ENCODE assay signal across 9 mouse cellular contexts in the genomic region with DNA sequence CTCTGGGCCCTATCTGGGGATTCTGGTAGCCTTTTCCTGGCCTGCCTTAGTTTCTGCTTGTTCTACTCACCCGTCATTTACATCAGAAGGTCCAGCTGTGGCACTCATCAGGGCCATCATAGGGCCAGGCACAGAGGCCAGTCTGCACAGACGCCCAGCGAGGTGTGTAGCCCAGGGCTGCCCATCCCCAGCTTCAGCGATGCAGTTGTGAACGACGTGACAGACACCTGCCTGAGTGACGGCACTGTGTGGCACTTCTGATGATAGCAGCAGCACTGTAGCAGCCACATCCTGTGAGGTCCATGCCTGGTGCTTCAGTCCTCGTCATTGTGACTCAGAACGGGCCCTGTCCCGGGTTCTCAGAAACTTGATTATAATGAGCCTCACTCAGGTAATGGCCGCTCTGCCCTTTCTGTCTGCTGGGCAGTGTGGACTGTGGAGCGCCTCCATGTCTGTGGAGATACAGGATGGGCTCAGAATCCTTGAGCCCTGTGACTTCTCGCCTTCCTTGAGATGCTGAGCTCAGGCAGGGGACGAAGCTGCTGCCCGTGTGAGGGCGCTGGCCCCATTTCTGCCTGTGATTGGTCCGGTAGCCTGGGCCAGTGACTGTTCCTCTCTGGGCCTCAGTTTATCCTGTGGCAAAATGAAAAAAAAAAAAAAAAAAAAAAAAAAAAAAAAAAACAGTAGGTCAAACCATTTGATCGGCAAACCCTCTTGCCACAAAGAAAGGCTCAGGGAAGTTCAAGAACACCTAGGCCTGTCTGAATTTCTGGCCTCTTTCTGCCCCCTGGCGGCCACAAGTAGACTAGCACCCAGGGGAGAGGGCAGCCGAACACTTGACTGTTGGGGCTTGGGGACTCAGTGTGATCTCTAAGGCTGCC. TPM values are rescaled to one million over a fixed set of nuclear protein-coding genes. Genes with fewer than 3 reads are reported as not detected.
DNase-seq lines count a peak whose midpoint lies in the region; ATAC-seq and TF ChIP-seq lines count a peak whose summit lies in the region.
"Had no signal": no experiment of that assay in that cellular context is flagged by ENCODE, and none has a peak within 500 bp of the region (broad histone marks: within the 10 kb centered on the region; RNA-seq: fewer than 3 reads in every experiment).

No protein-coding gene starts in this region.

- no peaks in the 10 kb centered on the region for H3K36me3 ChIP-seq in heart, embryonic 10.5 days
- H3K36me3 ChIP-seq in kidney, embryonic 15.5 days: no peaks in the 10 kb centered on the region
- H3K36me3 ChIP-seq: heart, embryonic 13.5 days had no signal

- no peak for TF ChIP-seq POLR2A in lung, adult 2 months (IDR thresholded peaks at IDR 0.05; ENCODE audit: borderline replicate concordance, extremely low read depth, low read depth, low read length)

- TF ChIP-seq CTCF in lung, adult 2 months (IDR thresholded peaks at IDR 0.05; ENCODE audit: insufficient read depth, low read length): peak; percentile 84

- no peak overlapping the region for H3K4me3 ChIP-seq in heart, embryonic 10.5 days
- no peak overlapping the region for H3K4me3 ChIP-seq in kidney, embryonic 15.5 days (replicated peaks)
- no peak overlapping the region for H3K4me3 ChIP-seq in lung, adult 2 months (replicated peaks; ENCODE audit: extremely low read depth, low read depth, low read length)
- H3K4me3 ChIP-seq: heart, embryonic 13.5 days had no signal

- no peaks in the 10 kb centered on the region for H3K9me3 ChIP-seq in heart, embryonic 10.5 days
- no peaks in the 10 kb centered on the region for H3K9me3 ChIP-seq in kidney, embryonic 15.5 days (replicated peaks)
- H3K9me3 ChIP-seq: heart, embryonic 13.5 days had no signal

- no peak overlapping the region for H3K27ac ChIP-seq in heart, embryonic 10.5 days
- H3K27ac ChIP-seq in kidney, embryonic 15.5 days: no peak overlapping the region
- H3K27ac ChIP-seq: heart, embryonic 13.5 days had no signal

- no peak overlapping the region for H3K9ac ChIP-seq in kidney, embryonic 15.5 days
- H3K9ac ChIP-seq: heart, embryonic 13.5 days had no signal

- H3K27me3 ChIP-seq in heart, embryonic 10.5 days (ENCODE audit: insufficient read depth, poor library complexity, severe bottlenecking): peaks cover 17% of the 10 kb centered on the region
- no peaks in the 10 kb centered on the region for H3K27me3 ChIP-seq in kidney, embryonic 15.5 days

- peak; percentile 79 for DNase-seq in adrenal gland, postnatal 14 days
- peak; percentile 52 for DNase-seq in embryo, embryonic 9.5 days (ENCODE audit: extremely low spot score)
- DNase-seq in heart, embryonic 10.5 days (ENCODE audit: low spot score): peak; percentile 85
- DNase-seq in lung, adult 2 months: peak; percentile 59
- peak; percentile 20 to 68 for DNase-seq in thymus, postnatal 10 days (ENCODE audit: low spot score in 2 of 2)

- H3K4me1 ChIP-seq in heart, embryonic 10.5 days: no peaks in the 10 kb centered on the region
- no peaks in the 10 kb centered on the region for H3K4me1 ChIP-seq in kidney, embryonic 15.5 days
- no peaks in the 10 kb centered on the region for H3K4me1 ChIP-seq in lung, adult 2 months (ENCODE audit: control insufficient read depth, insufficient read depth, low read length)
- H3K4me1 ChIP-seq: heart, embryonic 13.5 days had no signal

- ATAC-seq in CD4-positive, CD25-positive, alpha-beta regulatory T cell, adult 4 months: peak; percentile 89
- ATAC-seq in kidney, embryonic 15.5 days (replicated peaks; ENCODE audit: low FRiP score): peak; percentile 64; the same call in 1 of the 2 replicates
- ATAC-seq in neutrophil, adult 5-6 weeks (ENCODE audit: extremely low read depth, insufficient number of reproducible peaks, low FRiP score, poor library complexity, severe bottlenecking): peak; percentile 86

- 64% methylated on average over 20 of the region's 20 CpGs for WGBS in heart, embryonic 10.5 days
- WGBS in kidney, embryonic 15.5 days: 74% methylated on average over 20 of the region's 20 CpGs
- WGBS in lung, adult 2 months: 75% methylated on average over 20 of the region's 20 CpGs

- no peak overlapping the region for H3K4me2 ChIP-seq in kidney, embryonic 15.5 days
- H3K4me2 ChIP-seq: heart, embryonic 13.5 days had no signal

RNA-seq across cellular contexts. Expression of gene Bmp8b, which starts 22.4 kb away (rescaled TPM):
- polyA plus RNA-seq in CD4-positive, CD25-positive, alpha-beta regulatory T cell, adult 4 months (2017; shearing (Covaris generic)): under 1 TPM in 1 of 2 experiments, not detected in 1; 0.28 TPM
- not detected in 2 replicates for total RNA-seq in adrenal gland, postnatal 14 days (2021)
- polyA plus RNA-seq in heart, embryonic 10.5 days (2016; fragmentation: Nextera tagmentation; extraction: Ambion mirVana): 0.18 and 0.84 TPM in 2 replicates
- 0.33 and 0.49 TPM in 2 replicates for polyA plus RNA-seq in kidney, embryonic 15.5 days (2015; fragmentation: Nextera tagmentation; extraction: Ambion mirVana)
- 0.06 and 0.07 TPM in 2 replicates for polyA plus RNA-seq in lung, adult 2 months (2012; rRNA removed)
- total RNA-seq in neutrophil, adult 5-6 weeks (2017): not detected in 2 replicates

RNA-seq across cellular contexts. Expression of gene Oxct2b, which starts 33.5 kb away (rescaled TPM):
- not detected for polyA plus RNA-seq in CD4-positive, CD25-positive, alpha-beta regulatory T cell, adult 4 months (2017; shearing (Covaris generic))
- total RNA-seq in adrenal gland, postnatal 14 days (2021): not detected in 2 replicates
- 0.11 TPM in 1 of 2 replicates, not detected in the other for polyA plus RNA-seq in heart, embryonic 10.5 days (2016; fragmentation: Nextera tagmentation; extraction: Ambion mirVana)
- polyA plus RNA-seq in kidney, embryonic 15.5 days (2015; fragmentation: Nextera tagmentation; extraction: Ambion mirVana): not detected in 2 replicates
- polyA plus RNA-seq in lung, adult 2 months (2012; rRNA removed): not detected in 2 replicates
- total RNA-seq in neutrophil, adult 5-6 weeks (2017): not detected in 2 replicates

RNA-seq across cellular contexts. Expression of gene Ppie, which starts 57.2 kb away (rescaled TPM):
- polyA plus RNA-seq in CD4-positive, CD25-positive, alpha-beta regulatory T cell, adult 4 months (2017; shearing (Covaris generic)): 100 to 1,000 TPM; 104 to 139 TPM
- 41.4 and 43.1 TPM in 2 replicates for total RNA-seq in adrenal gland, postnatal 14 days (2021)
- polyA plus RNA-seq in heart, embryonic 10.5 days (2016; fragmentation: Nextera tagmentation; extraction: Ambion mirVana): 72.4 and 100 TPM in 2 replicates
- polyA plus RNA-seq in kidney, embryonic 15.5 days (2015; fragmentation: Nextera tagmentation; extraction: Ambion mirVana): 105 and 109 TPM in 2 replicates
- polyA plus RNA-seq in lung, adult 2 months (2012; rRNA removed): 13.0 and 15.3 TPM in 2 replicates
- 18.6 and 22.6 TPM in 2 replicates for total RNA-seq in neutrophil, adult 5-6 weeks (2017)
